Mouse (Mus musculus) adrenal gland, postnatal 25 days (tissue): ENCODE results near the gene Cmss1. TPM values are rescaled to one million over a fixed set of nuclear protein-coding genes. Genes with fewer than 3 reads are reported as not detected.

ENCODE experiments used
- DNase-seq: peaks from one replicate; pipeline ENCODE4 v3.0.0; 2021; ENCODE audit warnings: mixed read lengths
- total RNA-seq: library from RNA; stranded (reverse); gene quantifications from 2 replicates; pipeline ENCODE4 v1.2.3, GENCODE M21; 2021

Cmss1 gene
- total RNA-seq, 1 experiment from 2014 or later = 17.6 TPM

DNA sequence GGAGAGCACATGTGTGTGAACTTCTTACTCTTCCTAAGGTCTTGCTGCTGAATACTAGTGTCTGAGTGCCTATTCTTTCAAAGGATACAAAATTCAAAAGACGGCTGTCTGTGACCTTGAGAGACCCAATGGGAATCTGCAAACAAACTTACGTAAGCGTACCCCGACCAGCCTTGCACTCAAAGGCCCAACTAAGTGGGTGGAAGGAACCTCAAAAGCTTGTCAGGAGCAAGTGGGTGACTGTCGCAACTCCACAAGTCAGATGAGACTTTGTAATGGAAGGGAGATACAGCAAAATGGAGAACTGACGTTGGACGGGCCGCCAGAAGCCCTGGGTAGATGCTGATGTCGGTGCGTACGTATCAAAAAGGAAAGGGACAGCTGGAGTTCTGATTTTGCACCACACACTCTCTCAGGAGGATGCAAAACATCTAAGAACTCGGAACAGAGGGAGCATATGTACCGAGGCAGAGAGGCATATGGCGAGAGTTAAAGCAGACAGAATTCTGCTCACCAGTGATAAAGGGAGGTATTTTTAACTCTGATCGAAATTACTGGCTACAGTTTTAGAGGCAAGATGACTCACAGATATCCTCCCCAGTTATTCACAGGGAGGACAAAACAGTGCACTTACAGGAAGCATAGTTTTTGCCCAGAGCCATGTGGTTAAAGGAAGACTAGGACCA lies 217.0 kb downstream of the Cmss1 start:
- no peak for DNase-seq

DNA sequence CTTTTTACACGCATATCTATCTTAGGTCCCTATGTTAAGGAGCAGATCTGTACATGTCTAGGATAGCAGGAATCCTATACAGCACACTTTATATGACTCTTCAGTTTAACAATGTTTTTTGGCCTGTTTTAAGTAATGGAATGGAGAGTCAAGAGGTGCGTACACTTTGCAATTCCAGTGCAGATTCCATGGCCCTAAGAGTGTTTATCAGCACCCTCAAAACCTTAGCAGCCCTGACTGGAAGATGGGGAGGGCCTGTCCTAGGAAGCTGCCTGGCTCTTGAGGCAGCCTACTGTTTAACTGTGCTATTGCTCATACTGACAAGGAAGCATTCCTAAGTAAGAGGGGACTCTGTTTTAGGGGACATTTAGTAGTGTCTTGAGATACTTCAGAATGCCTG lies 222.4 kb downstream of the Cmss1 start:
- no peak for DNase-seq

DNA sequence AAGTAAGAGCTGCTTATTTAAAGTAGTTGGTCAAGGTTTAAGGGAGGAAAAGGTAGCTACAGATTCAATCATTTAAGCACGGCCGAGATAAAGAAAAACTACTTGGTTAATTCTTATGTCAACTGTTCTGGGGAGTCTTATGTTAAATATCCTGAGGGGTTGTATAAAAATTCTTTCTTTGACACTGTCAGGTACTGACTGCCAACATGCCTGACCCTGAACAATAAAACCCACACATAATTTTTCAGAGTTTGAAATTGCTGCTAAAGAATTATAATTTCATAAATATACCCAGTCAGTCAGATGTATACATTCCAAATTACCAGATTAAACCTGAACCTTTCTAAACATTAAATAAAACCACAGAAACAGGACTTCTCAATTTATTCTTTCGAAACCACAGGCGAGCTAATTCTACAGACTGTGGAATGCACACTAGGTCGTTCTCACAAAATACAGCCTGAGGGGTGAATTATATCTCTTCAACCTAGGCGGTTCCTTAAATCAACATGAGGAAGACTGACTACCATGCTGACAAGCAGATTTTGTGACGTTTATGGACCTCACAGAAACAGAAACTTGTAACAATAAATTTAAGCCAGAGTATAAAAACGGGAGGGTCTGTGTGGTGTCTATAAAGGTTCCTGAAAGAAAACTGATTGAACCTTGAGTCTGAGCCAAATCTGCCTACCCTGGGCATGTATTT lies 223.2 kb downstream of the Cmss1 start:
- DNase-seq = no peak

DNA sequence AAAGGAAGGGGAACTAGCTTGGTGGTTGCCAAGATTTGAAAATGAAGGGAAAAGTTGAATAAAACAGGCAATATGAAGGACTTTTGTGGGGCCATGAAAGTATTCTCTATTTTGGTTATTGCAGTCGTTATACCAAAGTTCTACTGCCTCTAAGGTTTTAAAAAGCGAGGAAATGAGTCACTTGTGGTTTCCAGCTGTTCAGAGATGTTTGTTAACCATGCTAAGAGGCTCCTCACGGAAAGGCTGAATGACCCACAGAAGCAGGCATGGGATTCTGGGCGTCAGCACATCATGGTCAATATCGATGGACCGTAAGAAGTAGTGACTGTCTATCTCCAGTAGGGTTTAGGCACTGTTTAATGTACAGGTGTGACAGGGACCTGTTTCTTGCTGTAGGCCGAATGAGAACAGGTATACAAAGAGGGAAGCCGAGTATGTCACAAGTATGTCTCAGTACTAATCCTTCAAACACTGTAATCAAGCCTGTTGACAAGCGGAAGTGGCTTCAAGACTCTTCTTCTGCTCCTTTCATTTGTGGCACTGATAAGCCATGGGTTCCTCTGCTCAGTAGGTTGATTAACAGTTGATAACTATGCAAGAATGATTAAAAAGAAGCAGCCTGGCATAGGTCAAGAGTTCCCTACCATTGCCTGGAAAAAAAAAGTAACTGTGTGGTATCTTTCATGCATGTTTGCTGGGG lies 227.9 kb downstream of the Cmss1 start:
- no peak for DNase-seq

DNA sequence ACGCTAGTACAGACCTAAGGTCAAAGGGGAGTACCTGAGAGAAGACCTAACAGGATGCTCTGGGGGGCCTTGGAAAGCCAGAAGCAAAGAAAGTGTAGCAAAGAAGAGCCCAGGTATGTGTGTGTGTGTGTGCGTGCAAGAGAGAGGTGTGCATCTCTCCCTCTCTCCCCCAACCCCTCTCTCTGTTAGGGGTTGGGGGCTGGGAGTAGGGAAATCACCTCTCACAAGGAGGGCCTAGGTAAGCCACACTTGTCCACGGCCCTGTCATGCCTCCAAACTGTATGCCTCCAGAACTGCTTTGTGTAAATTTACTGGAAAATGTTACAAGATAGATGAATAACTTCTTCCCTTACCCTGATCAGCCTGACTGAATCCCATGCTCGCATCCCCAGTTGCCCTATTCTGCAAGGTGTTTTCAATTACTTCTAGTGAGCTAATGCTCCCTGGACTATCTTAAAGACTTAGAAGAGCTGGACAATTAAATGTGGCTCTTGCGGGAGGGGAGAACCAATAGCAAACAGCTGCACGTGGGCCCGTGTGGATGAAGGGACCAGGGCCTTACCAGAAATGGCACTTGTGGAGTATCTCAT lies 231.3 kb downstream of the Cmss1 start:
- no peak for DNase-seq

DNA sequence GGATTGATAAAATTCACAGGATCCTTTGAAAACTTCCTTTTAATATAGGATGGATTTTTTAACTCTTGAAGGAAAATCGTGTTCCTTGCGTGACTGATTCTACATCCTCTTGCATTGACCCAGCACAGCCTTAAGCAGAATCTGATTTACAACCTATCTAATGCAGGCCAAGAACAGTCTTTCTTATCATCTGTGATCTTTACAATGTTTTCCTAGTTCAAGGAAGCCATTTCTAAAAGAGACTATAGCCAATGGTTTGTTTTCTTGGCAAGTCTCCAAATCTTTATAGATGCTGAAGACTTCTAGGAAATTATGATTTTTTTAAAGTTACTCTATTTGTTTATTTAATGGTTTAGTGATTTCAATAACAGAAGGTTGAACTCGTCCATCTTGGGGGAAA lies 234.5 kb downstream of the Cmss1 start:
- no peak for DNase-seq

DNA sequence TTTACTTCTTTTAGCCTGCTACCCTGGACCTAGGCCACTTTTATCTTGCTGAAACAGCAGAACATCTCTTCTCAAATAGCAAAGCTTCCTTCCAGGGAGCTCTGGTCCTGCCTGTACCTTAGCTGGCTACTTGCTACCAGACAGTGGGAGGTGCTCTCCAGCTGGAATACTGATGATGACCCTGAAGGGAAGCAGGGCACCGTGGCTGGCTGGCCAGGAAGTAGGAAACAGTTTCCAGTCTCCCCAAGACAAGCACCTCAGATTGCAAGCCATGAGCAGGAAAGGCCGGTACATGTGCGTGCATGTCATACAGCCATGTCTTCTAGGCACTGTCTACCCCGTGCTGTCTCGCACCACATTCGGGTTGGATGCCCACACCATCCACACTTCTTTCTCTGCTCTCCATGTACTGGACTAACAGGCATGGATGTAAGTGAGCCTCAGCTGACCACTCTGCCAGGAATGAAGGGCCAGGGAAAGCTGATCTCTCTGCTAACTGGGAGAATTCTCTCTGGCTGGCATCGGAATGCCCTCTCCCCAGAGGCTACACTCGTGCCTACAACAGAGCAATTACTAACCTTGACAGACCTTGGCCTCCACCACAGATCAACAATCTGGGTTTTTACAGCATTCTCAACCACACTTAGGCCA lies 236.7 kb downstream of the Cmss1 start:
- DNase-seq = no peak

DNA sequence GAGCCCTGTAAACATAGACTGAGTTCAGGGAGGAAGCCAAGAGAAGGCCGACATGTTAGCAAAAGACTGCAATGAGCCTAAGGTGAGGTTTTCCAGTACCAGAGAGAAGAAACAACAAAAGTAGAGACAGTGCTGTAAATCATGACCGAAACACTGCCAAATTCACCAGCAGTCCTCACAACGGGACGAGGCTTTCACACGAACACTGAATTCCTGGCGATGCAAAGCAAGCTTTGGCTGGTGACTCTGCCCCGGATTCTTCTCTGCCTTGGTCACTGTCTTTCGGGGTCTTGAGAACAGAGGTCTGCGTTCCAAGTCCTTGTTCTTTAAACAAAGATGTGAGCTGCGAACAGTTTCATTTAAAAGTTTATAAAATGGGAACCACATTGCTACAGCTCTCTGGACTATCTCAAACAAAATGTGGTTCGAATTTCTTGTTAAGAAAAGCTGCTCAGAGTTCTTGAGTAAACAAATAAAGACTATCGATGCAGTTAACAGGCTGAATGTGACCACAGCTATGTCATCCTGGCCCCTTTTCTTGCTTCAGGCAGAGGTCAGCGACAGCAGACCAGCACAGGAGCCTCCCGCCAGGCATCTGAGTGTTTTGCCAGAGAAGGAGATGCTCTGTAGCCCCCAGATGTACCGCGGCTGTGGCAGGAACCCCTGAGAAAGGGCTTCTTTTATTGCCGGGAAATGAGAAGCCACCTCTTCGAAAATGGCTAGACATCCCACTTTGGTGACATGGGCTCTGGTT lies 239.5 kb downstream of the Cmss1 start:
- DNase-seq = no peak

DNA sequence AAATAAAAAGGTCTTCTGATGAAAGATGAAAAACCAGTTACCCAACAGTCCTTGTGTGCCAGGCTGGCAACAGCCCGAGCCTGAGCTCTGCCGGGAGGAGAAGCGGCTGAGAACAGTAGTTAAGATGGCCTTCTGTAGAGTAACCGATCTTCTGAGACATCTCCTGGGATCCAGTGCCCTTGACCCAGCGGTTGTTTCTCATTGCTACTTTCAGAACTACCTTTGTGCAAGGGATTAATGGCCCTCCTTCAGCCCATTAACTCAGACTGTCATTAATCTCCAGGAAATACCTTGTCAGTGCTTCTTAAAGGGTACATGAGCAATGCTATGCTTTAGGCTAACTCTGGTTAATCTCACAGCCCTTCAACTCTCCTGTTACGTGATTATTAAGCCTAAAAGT lies 240.5 kb downstream of the Cmss1 start:
- DNase-seq = peak; percentile 35

DNA sequence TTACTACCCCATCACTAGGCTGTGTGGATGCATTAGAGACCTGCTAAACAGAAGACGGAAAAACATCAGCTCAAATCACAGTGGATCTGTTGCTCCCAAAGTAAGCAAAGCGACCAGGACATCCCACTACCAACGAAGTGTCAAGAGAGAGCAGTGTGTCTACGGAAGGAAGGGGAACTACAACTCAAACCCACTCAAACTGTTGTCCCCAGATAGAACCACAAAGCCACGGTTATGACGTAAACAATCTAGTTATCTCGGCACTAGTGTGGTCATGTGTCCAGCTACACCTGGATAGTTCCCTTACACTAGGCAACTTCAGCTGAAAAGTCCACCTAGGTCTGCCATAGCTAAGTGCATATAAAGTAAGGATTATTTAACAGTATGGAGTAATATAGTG lies 242.2 kb downstream of the Cmss1 start:
- no peak for DNase-seq

DNA sequence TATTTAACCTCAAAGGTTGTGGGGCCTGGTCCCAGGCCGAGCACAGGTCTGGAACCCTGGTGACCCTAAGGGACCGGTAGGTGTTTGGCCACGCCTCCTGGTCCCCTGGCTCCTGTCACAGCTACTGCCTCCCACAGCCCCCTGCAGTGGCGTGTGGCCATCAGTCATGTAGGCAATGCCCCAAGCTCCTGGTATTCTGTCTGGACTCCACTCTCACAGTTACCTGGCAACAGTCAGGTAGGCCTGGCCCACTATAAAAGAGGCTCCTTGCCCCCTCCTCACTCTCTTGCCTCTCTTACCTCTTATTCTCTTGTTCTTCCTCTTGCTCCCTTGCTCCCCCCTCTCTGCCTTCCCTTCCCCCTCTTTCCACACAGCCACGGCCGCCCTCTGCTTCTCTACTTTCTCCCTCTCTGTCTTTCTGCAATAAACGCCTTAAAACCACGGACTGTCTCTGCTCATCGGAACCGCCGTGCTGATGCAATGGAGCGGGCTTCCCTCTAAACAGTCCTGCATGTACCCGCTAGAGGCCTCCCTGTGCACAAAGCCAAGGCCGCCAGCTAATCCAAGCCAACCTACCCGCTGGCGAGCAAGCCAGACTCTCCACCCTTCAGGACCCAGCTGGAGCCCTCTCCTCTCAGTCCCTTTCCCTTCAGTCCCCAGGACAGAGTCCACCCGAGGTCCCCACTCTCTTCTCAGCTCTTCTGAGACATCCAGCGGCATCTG lies 243.8 kb downstream of the Cmss1 start:
- DNase-seq = peak; percentile 71

DNA sequence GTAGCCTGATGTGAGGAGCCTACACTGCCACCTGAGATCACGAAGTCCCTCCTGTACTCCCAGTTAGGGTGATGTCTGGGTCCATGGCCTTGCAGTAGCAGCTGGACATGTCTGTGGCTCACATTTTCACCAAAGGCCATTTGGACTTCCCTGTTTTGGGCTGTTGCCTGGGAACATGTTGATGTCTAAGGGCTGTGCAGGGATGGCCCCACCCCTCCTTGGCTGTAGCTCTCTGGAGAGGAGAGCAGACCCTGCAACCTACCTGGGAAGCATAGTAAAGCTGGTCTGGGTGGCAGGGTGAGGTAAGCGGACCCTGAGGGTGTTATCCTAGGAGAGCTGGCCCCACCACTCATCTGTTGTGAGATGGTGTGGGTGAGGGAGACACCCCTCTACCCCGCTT lies 245.9 kb downstream of the Cmss1 start:
- no peak for DNase-seq

DNA sequence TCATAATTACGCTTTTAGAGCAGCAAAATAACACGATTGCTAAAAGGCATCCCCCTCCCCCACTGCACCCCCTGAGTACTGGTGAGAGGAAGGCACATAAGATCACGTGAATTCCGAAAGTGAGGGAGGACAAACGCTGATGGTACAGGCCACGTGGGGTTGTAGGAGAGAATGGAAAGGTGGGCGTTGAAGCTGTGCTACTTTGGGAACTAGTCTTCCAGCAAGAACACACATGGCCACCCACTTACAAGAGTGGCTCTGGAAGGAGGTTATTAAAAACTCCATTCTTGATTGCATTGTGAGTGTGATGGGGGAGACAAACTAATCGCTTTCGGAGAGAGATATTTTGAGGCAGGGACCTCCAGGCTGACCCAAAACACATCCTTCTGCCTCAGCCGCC lies 247.4 kb downstream of the Cmss1 start:
- DNase-seq = no peak

DNA sequence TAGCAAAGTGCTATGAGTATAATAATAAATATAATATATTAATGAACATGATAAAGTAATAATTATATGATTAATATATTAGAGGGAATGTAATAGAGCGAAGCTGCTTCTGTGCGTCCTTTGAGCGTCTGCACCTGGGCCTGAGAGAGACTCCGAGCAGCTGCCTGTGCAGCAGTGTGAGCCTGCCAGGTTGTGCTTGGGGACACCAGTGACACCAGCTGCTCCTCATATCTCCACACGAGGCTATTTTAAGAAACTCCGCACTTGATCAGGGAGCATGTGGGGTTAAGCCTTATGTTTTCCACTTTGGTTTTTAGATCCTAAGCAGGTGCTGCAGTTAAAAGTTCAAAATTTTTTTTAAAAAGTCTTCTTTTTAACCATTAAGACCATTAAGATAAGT lies 249.7 kb downstream of the Cmss1 start:
- no peak for DNase-seq

DNA sequence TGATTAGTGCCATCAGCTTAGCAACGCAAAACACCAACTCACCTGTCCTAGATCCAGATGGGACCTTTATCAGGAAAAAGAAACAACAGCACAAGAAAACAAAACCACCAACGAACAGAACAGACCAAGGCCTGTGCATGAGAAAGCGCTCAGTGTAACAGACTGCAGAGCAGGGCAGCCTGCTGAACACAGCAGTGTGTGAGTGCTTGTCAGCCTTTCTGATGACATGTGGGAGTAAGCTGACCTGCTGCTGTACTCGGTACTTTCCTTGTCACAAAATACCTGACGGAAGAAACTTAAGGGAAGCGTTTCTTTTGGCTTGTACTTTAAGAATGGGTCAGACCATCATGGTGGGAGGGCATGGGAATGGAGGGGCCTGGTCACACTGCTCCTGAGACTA lies 250.2 kb downstream of the Cmss1 start:
- DNase-seq = no peak

DNA sequence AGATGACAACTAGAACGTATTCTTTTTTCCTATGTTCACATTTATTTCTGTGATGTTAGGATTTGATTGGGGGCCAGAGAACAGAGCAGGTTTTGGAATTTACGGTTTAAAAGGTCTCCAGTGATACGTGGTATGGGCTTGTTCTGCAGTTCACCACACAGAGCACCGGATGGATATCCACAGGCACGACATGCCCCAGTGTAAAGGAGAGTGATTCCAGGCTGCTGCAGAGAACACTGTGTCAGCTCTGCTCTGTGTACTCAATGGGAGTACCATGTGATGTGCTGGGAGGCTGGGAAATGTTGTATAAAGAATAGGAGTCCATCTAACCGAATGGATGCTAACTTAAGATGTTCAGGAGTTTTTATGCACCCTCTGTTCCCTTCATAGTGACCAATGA lies 252.7 kb downstream of the Cmss1 start:
- no peak for DNase-seq

DNA sequence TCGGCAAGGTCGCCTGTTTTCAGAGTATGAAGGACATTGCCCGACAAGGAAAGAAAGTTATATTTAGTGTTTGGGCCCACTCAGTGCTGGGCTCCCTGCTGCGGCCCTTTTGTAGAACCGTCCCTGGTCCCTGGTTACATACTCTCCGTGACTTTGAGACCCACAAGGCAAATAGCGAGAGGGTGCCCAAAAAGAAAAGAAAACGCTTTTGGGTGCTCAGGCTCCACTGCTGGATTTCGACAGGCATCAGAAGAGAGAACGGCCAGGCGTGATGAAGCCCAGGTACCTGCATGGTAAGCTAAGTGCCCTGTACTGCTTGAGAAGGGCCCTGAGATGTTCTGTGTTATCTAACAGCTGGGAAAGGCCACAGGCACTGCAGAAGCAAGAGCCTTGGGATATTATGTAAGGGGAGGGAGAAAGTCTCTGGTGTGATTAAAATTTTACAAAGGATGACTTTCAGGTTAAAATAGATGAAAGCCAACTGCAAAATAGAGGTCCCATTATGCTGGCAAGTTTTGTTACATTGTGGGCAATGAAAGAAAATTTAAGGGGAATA lies 253.4 kb downstream of the Cmss1 start:
- no peak for DNase-seq

DNA sequence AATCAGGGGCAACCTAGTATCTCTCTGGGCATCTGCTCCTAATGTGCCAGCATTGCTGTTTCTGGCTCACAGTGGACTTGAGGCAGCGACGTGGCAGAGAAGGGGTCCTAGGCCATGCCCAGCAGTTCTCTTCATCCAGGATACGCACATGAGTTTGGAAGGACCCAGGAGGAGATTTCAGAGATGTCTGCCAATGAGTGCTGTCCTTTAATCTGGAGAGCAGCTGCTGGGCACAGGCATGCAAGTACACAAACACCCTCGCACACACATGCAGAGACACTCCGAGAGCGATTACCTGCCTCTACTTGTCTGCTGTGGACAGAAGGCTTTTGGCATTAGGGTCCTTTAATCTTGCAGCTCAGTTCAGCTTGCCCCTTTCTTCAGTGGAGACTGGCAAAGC lies 253.9 kb downstream of the Cmss1 start, which contains the start of gene Filip1l:
TSS of gene Filip1l (plus strand) at position 343 of the 400 bp plus-strand sequence.
- DNase-seq = no peak

DNA sequence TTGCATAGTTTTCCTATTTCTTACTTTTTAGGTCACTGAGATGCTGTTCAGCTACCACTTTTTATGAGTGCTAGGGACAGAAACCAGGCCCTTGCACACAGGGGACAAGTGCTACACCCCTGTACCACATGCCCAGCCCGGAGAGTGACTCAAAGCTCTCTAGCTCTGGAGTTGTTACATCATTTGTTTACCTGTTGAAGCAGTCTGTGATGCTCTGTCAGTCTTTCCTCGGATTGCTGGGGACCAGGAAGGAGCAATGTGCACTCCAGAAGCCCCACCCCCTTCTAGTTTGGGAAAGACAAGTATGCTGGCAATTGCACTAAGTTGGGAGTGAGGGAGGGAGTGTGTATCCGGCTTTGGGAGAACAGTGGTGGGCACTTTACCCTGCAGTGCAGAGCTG lies 257.0 kb downstream of the Cmss1 start:
- DNase-seq = no peak

DNA sequence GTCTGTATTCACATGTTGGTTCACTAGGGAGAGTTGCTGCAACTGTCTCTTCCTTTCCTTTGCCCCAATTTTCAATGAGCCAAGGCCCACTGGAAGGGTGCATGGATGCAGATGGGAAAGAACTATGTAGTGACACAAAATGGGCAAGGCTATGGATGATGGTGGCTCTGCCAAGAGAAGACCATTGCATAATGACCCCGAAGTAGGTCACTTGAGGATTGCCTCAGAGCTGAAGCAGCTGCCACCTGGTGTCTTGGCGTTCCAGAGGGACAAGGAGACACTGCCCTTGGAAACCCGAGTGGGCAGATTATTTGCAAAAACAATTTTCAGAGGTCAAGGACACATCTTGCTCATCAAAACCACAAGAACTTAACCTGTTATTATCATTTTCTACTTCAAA lies 257.6 kb downstream of the Cmss1 start:
- no peak for DNase-seq

DNA sequence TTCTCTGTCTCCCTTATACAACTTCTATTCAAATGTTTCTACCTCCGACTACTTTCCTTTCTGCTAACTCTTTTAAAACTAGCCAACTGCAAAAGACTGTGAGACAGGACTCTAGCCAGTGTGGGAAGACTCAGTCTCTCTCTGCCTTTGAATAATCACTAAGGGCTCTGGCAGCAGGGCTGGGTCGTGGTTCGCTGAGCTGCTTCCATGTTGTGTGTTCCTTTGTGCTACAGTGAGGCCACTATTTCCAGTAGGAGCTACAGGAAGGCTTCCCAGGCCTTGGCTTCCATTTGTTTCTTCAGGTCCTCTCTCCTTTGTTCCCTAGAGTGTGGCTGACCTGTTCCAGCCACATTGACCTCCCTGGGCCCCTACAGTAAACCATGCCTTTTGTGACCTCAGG lies 260.4 kb downstream of the Cmss1 start:
- no peak for DNase-seq
